Mouse (Mus musculus) stomach, embryonic 15.5 days (tissue): ENCODE data around the gene 2010300C02Rik. TPM values are rescaled to one million over a fixed set of nuclear protein-coding genes. Genes with fewer than 3 reads are reported as not detected.
"Not testable (repeated sequence)": the region's sequence is repeated elsewhere in the genome, so short reads cannot be mapped to it uniquely, and the experiment has no call there.

Experiments
- ATAC-seq: fragments of 200-750 bp; cut with Nextera tagmentation; 2 replicates; pipeline ENCODE4 v1.8.0; 2017; ENCODE audit warnings: low read depth, moderate number of reproducible peaks, moderate TSS enrichment; ENCODE audit not compliant: insufficient read depth, low FRiP score
- H3K27ac ChIP-seq: fragments of 300-500 bp; sonication (generic); 2 replicates; pipeline ENCODE4 v1.5.1; 2015; ENCODE audit warnings: mild to moderate bottlenecking, inconsistent platforms
- H3K27me3 ChIP-seq: fragments of 300-500 bp; sonication (generic); replicated peaks from 2 replicates; pipeline ENCODE4 v1.6.1; 2015; ENCODE audit warnings: inconsistent platforms
- H3K36me3 ChIP-seq: fragments of 300-500 bp; sonication (generic); 2 replicates; pipeline ENCODE4 v1.6.1; 2015; ENCODE audit warnings: inconsistent platforms
- H3K4me1 ChIP-seq: fragments of 300-500 bp; sonication (generic); 2 replicates; pipeline ENCODE4 v1.6.1; 2015; ENCODE audit warnings: inconsistent platforms
- H3K4me2 ChIP-seq: fragments of 300-500 bp; sonication (generic); 2 replicates; pipeline ENCODE4 v1.6.1; 2015; ENCODE audit warnings: mild to moderate bottlenecking, inconsistent platforms
- H3K4me3 ChIP-seq: fragments of 300-500 bp; sonication (generic); replicated peaks from 2 replicates; pipeline ENCODE4 v1.5.1; 2015; ENCODE audit warnings: inconsistent platforms
- H3K9ac ChIP-seq: fragments of 300-500 bp; sonication (generic); 2 replicates; pipeline ENCODE4 v1.6.1; 2015; ENCODE audit warnings: inconsistent platforms
- H3K9me3 ChIP-seq: fragments of 300-500 bp; sonication (generic); 2 replicates; pipeline ENCODE4 v1.6.1; 2016; ENCODE audit warnings: inconsistent platforms
- WGBS: fragments of 180-500 bp; shearing (Covaris S2); methylation state at CpG from one replicate; pipeline ENCODE4 v1.1.7; 2015; 5-methylcytosine and 5-hydroxymethylcytosine counted together
- polyA plus RNA-seq: library from polyadenylated mRNA; unstranded; fragments of >200 nt; fragmentation: Nextera tagmentation; extraction: Ambion mirVana; gene quantifications from 2 replicates; pipeline ENCODE4 v1.2.1, GENCODE M21; 2015

Gene 2010300C02Rik
- polyA plus RNA-seq, 1 experiment from 2014 or later = 13.3 TPM

GRCm38 (mm10) chr1:37616569-37616968, 103.3 kb downstream of the 2010300C02Rik start:
- WGBS = 18% methylated on average over 4 of the region's 4 CpGs
- no peak overlapping the region for H3K4me3 ChIP-seq
- H3K36me3 ChIP-seq = no peaks in the 10 kb centered on the region
- H3K4me1 ChIP-seq = peaks cover 37% of the 10 kb centered on the region
- H3K27me3 ChIP-seq = no peaks in the 10 kb centered on the region
- peak overlapping the region; percentile 77 for H3K27ac ChIP-seq
- no peaks in the 10 kb centered on the region for H3K9me3 ChIP-seq
- peak; percentile 59 for ATAC-seq
- H3K4me2 ChIP-seq = no peak overlapping the region
- H3K9ac ChIP-seq = no peak overlapping the region

GRCm38 (mm10) chr1:37615290-37616040, 104.4 kb downstream of the 2010300C02Rik start:
- WGBS = 54% methylated on average over 12 of the region's 12 CpGs

DNA sequence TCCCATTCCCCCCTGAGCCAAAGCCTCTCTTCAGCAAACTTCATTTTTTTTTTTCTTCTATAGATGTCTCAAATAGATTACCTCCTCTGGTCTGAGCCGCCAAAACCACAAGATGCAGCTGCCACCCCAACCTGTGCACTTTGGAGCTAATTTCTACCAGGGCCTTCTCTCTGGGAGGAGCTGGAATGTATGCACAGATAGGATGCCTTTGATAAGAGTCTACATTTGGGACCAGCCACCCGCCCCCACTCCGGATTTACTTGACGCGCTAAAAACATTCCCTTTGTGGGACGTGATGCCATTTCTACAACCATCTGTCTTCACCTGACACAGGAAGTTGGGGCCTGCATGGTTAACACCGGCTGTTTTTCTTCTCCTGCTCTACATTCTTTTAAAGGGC, 105.0 kb downstream of the 2010300C02Rik start:
- WGBS = 21% methylated on average over 7 of the region's 7 CpGs
- peak overlapping the region; percentile 77 for H3K27ac ChIP-seq
- H3K4me2 ChIP-seq = peak overlapping the region; percentile 42; the same call in 1 of the 2 replicates
- H3K9me3 ChIP-seq = no peaks in the 10 kb centered on the region
- no peaks in the 10 kb centered on the region for H3K27me3 ChIP-seq
- ATAC-seq = no peak
- H3K36me3 ChIP-seq = no peaks in the 10 kb centered on the region
- H3K4me3 ChIP-seq = peak overlapping the region; percentile 5; the same call in 1 of the 2 replicates
- H3K9ac ChIP-seq = no peak overlapping the region
- peaks cover 41% of the 10 kb centered on the region for H3K4me1 ChIP-seq

More at GRCm38 (mm10) chr1:37615290-37616040, 104.4 kb downstream of the 2010300C02Rik start:
- 0 out of 2 replicates have a peak, but pooled peaks have one; percentile 40 for ATAC-seq
- Histone ChIP-seq H3K4me3 (no peak overlapping the region), H3K27me3 (no peaks in the 10 kb centered on the region), H3K4me2 (0 out of 2 replicates have a peak overlapping the region, but pooled peaks have one; percentile 42), H3K4me1 (peaks cover 37% of the 10 kb centered on the region), H3K36me3 (no peaks in the 10 kb centered on the region), H3K27ac (peak overlapping the region; percentile 77), H3K9me3 (no peaks in the 10 kb centered on the region), H3K9ac (no peak overlapping the region)

DNA sequence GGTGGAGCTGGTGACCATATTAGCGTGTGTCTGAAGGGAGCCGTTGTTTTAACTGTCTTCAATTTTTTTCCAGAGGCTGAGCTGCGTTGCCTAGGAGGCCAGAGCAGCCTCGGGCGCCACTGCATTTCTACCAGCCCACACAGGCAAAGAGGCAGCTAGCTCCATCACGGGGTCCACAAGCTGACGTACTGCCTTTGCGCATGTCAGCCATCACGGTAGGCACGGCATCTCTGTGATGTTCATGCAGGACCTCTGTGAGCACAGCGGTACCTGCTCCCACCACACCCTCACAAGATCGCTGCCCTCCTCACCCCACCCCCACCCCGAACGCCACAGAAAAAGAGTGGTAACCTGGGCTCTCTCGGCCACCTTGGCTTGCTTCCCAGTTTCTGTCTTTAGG, 105.8 kb downstream of the 2010300C02Rik start:
- Histone ChIP-seq H3K36me3 (no peaks in the 10 kb centered on the region), H3K4me3 (peak overlapping the region; percentile 5; the same call in 1 of the 2 replicates), H3K9ac (no peak overlapping the region), H3K4me2 (peak overlapping the region; percentile 42), H3K27me3 (no peaks in the 10 kb centered on the region), H3K4me1 (peaks cover 41% of the 10 kb centered on the region), H3K9me3 (no peaks in the 10 kb centered on the region), H3K27ac (peak overlapping the region; percentile 77)
- 37% methylated on average over 15 of the region's 15 CpGs for WGBS
- ATAC-seq = no peak

GRCm38 (mm10) chr1:37611032-37611431, 108.9 kb downstream of the 2010300C02Rik start:
- peaks cover 22% of the 10 kb centered on the region for H3K4me1 ChIP-seq
- no peak overlapping the region for H3K4me3 ChIP-seq
- H3K9me3 ChIP-seq = no peaks in the 10 kb centered on the region
- ATAC-seq = no peak
- H3K9ac ChIP-seq = no peak overlapping the region
- no peak overlapping the region for H3K4me2 ChIP-seq
- H3K27ac ChIP-seq = peak overlapping the region; percentile 18; the same call in 1 of the 2 replicates
- H3K27me3 ChIP-seq = no peaks in the 10 kb centered on the region
- H3K36me3 ChIP-seq = no peaks in the 10 kb centered on the region
- 44% methylated on average over 6 of the region's 6 CpGs for WGBS

DNA sequence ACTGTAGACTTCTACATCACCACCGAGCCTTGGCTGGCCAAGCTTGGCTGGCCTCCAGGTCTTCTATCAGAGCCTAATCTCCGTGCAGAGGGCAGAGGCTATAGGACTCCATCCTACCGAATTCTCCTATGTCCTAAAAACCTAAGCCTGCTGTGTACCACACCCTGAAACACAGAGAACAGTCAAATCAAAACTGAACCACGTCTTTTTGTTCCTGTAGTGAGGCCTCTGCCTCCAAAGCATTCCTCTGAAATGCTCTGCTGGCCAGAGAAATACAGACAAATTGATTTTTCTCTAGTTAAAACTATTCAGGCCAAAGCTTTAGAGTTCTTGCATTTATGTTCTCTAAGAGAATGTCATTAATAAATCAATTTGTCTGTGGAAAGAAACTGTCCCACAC, 109.6 kb downstream of the 2010300C02Rik start:
- 38% methylated on average over 4 of the region's 4 CpGs for WGBS
- peaks cover 18% of the 10 kb centered on the region for H3K4me1 ChIP-seq
- no peak overlapping the region for H3K4me2 ChIP-seq
- no peak overlapping the region for H3K4me3 ChIP-seq
- no peaks in the 10 kb centered on the region for H3K27me3 ChIP-seq
- peak overlapping the region; percentile 44; the same call in 1 of the 2 replicates for H3K27ac ChIP-seq
- no peak overlapping the region for H3K9ac ChIP-seq
- H3K36me3 ChIP-seq = no peaks in the 10 kb centered on the region
- no peaks in the 10 kb centered on the region for H3K9me3 ChIP-seq
- no peak for ATAC-seq

GRCm38 (mm10) chr1:37605694-37606093, 114.2 kb downstream of the 2010300C02Rik start:
- not testable (repeated sequence) for H3K27ac ChIP-seq, H3K9me3 ChIP-seq, H3K36me3 ChIP-seq, H3K27me3 ChIP-seq, H3K4me1 ChIP-seq, H3K4me3 ChIP-seq, H3K4me2 ChIP-seq, ATAC-seq, H3K9ac ChIP-seq
- 79% methylated on average over 4 of the region's 5 CpGs for WGBS

GRCm38 (mm10) chr1:37603206-37603605, 116.7 kb downstream of the 2010300C02Rik start:
- Histone ChIP-seq H3K36me3 (no peaks in the 10 kb centered on the region), H3K4me2 (no peak overlapping the region), H3K9ac (no peak overlapping the region), H3K4me1 (no peaks in the 10 kb centered on the region), H3K27ac (no peak overlapping the region), H3K9me3 (no peaks in the 10 kb centered on the region), H3K27me3 (no peaks in the 10 kb centered on the region), H3K4me3 (no peak overlapping the region)
- ATAC-seq = no peak; the same call in 1 of the 2 replicates
- whole genome bisulfite sequencing = 86% methylated on average over 10 of the region's 10 CpGs

DNA sequence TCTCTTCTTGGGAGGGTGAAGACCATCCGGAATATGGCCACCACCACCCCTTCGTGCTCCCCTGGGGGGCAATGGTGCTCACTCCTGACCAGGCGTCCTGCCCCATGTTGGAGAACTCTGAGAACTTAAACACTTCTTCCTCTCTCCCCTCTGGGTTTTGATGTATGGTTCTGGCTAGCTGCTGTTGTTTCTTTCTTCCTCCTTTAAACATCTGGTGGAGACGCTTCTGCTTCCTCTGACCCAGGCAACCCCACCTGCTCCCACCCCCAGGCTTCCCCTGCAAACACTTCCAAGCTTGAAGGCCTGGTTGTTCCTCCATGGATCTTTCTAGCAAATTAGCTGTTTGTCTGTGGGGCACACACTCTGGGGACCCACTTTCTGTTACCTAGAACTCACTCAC, 117.6 kb downstream of the 2010300C02Rik start:
- WGBS = 77% methylated on average over 4 of the region's 4 CpGs
- no peaks in the 10 kb centered on the region for H3K27me3 ChIP-seq
- no peaks in the 10 kb centered on the region for H3K9me3 ChIP-seq
- no peak for ATAC-seq
- H3K4me3 ChIP-seq = no peak overlapping the region
- H3K36me3 ChIP-seq = no peaks in the 10 kb centered on the region
- no peaks in the 10 kb centered on the region for H3K4me1 ChIP-seq
- H3K9ac ChIP-seq = no peak overlapping the region
- H3K27ac ChIP-seq = no peak overlapping the region
- H3K4me2 ChIP-seq = no peak overlapping the region

GRCm38 (mm10) chr1:37601461-37601860, 118.4 kb downstream of the 2010300C02Rik start:
- no peak for ATAC-seq
- no peaks in the 10 kb centered on the region for H3K27me3 ChIP-seq
- H3K36me3 ChIP-seq = no peaks in the 10 kb centered on the region
- no peak overlapping the region for H3K4me3 ChIP-seq
- H3K4me2 ChIP-seq = no peak overlapping the region
- no peak overlapping the region for H3K9ac ChIP-seq
- WGBS = 88% methylated on average over 8 of the region's 8 CpGs
- no peaks in the 10 kb centered on the region for H3K4me1 ChIP-seq
- no peak overlapping the region for H3K27ac ChIP-seq
- H3K9me3 ChIP-seq = no peaks in the 10 kb centered on the region

- Histone ChIP-seq H3K4me1 (no peaks in the 10 kb centered on the region), H3K27me3 (no peaks in the 10 kb centered on the region), H3K4me3 (no peak overlapping the region), H3K9me3 (no peaks in the 10 kb centered on the region), H3K9ac (no peak overlapping the region), H3K36me3 (no peaks in the 10 kb centered on the region), H3K4me2 (no peak overlapping the region), H3K27ac (no peak overlapping the region)
- WGBS = 70% methylated on average over 9 of the region's 9 CpGs
- no peak for ATAC-seq
Observed at GRCm38 (mm10) chr1:37600640-37601175, 119.2 kb downstream of the 2010300C02Rik start.

- no peaks in the 10 kb centered on the region for H3K27me3 ChIP-seq
- no peak overlapping the region for H3K4me3 ChIP-seq
- no peak overlapping the region for H3K27ac ChIP-seq
- H3K9me3 ChIP-seq = no peaks in the 10 kb centered on the region
- H3K9ac ChIP-seq = no peak overlapping the region
- H3K36me3 ChIP-seq = no peaks in the 10 kb centered on the region
- no peak for ATAC-seq
- H3K4me2 ChIP-seq = no peak overlapping the region
- no peaks in the 10 kb centered on the region for H3K4me1 ChIP-seq
- WGBS = 67% methylated on average over 5 of the region's 5 CpGs
Observed at GRCm38 (mm10) chr1:37598986-37599385, 120.9 kb downstream of the 2010300C02Rik start.
